Mouse (Mus musculus): ENCODE results near the gene Gstt1. TPM values are rescaled to one million over a fixed set of nuclear protein-coding genes. Genes with fewer than 3 reads are reported as not detected.
"Not testable (repeated sequence)": the region's sequence is repeated elsewhere in the genome, so short reads cannot be mapped to it uniquely, and the experiment has no call there.

Gene Gstt1
- polyA plus RNA-seq, 1 experiment from 2014 or later = 0.45 TPM

DNA sequence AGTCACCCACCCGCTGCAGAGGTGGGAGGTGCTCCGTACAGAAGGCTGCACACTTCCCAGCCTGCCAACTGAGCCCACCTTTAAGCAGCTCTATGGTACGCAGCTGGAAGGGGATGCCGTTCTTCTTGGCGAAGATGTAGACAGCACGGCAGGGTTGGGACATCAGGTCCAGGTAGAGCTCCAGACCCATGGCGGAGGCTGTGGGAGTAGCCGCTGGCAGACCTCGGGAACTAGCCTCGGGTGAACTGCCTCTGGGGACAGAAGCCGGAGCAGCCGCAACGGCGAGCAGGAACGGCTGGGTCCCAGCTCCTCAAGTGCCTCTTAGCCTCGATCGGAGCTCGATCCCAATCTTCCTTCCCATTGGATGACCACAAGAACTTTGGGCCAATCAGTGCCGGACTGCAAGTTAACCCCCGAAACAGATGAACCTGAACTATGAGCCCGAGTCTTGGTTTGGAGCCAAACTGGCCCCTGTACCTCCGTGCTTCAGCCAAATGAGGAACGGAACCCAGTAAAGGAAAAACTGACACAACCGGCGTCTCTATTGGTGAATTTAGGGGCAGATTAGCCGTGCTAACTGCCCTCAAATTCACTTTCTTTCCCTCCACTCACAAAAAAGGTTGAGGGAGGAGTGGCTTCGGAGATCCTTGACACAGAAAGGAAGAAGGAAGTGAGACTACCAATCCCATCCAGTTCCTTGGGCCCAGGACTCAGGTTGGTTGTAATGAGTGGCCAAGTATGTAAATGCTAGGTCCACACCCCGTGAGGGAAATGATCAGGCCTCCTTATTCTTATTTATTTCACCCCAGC is 17.4 kb downstream of the Gstt1 start, which contains the start of the genes Gm20441 and Gstt3:
TSS of gene Gm20441 (minus strand) at position 186 of the 810 bp plus-strand sequence.
TSS of gene Gstt3 (minus strand) at position 646 of the 810 bp plus-strand sequence.
- peaks cover 3% of the 10 kb centered on the region for H3K27me3 ChIP-seq
- in situ Hi-C loops (cut with MboI; ENCODE audit: low pct_unique_long_range_greater_than_20kb) = no loop called here
- ATAC-seq (no peak), DNase-seq (ENCODE audit: low read depth, low spot score) (no peak)
- POLR2A ChIA-PET = interaction anchor here (0.7 kb wide), 1 partner anchor 254 kb away, joined by 3 read pairs; no protein-coding TSS in a partner anchor
- CTCF ChIA-PET = no interaction called here
- no peak for TF ChIP-seq CTCF (IDR thresholded peaks at IDR 0.05)

- no peak for DNase-seq (ENCODE audit: low read depth, low spot score)
- no peak for TF ChIP-seq CTCF (IDR thresholded peaks at IDR 0.05)
- no peaks in the 10 kb centered on the region for H3K27me3 ChIP-seq
- CTCF ChIA-PET = no interaction called here
- no peak for ATAC-seq
- in situ Hi-C loops (cut with MboI; ENCODE audit: low pct_unique_long_range_greater_than_20kb) = loop anchor here (10.0 kb wide), 1 partner anchor 45 kb away; the partner anchor contains the start of gene Gstt4
- POLR2A ChIA-PET = interaction anchor here (0.7 to 0.8 kb wide), 2 partner anchors 38 to 58 kb away, joined by 3 to 7 read pairs; no protein-coding TSS in a partner anchor
Measured at GRCm38 (mm10) chr10:75779206-75780174, 18.9 kb downstream of the Gstt1 start.

DNA sequence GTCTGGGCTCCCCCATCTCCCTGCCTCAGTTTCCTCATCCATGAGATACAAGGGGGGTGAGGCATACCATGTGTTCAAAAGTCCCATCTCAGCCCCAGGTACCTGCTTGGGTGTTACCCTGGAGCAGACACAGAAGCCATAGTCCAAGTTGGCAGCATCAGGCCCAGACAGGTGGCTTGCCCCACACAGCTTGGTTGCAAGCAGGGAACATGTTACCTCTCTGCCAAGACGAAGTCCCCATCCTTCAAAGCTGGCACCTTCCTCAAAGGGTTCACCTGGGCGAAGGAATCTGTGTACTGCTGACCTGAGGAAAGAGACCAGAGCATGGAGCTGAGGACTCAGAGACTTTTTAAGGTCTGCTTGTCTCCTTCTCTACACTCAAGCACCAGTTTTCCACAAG is 20.5 kb downstream of the Gstt1 start:
- ATAC-seq (no peak), DNase-seq (ENCODE audit: low read depth, low spot score) (no peak)
- in situ Hi-C loops (cut with MboI; ENCODE audit: low pct_unique_long_range_greater_than_20kb) = loop anchor here (10.0 kb wide), 1 partner anchor 47 kb away; the partner anchor contains the start of gene Gstt4
- ChIA-PET POLR2A (no interaction called here), CTCF (no interaction called here)
- H3K27me3 ChIP-seq = no peaks in the 10 kb centered on the region
- TF ChIP-seq CTCF (IDR thresholded peaks at IDR 0.05) = no peak

DNA sequence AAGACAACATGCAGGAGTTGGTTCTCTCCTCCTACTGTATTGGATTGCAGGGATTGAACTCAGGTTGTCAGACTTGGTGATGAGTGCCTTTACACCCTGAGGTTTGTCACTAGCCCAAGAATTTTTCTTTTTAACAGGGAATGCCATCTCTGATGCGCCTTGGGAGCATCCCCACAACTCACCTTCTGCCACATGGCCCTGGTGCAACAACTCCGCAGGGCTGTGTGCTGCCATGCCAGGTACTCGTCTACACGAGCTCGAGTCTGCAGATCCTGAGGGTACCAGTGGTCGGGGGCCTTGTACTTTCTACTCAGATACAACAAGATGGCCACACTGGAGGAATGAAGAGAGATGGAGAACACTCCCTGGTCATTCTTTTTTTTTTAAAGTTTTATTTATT is 21.8 kb downstream of the Gstt1 start:
- CTCF ChIA-PET = no interaction called here
- DNase-seq (ENCODE audit: low read depth, low spot score) = no peak
- POLR2A ChIA-PET = no interaction called here
- in situ Hi-C loops (cut with MboI; ENCODE audit: low pct_unique_long_range_greater_than_20kb) = loop anchor here (10.0 kb wide), 1 partner anchor 48 kb away; the partner anchor contains the start of gene Gstt4
- no peak for TF ChIP-seq CTCF (IDR thresholded peaks at IDR 0.05)
- ATAC-seq = no peak
- H3K27me3 ChIP-seq = no peaks in the 10 kb centered on the region

GRCm38 (mm10) chr10:75774587-75774986 is 23.8 kb downstream of the Gstt1 start:
- CTCF ChIA-PET = interaction anchor here (0.8 to 1.2 kb wide), 2 partner anchors 10 to 21 kb away, joined by 3 read pairs; no protein-coding TSS in a partner anchor
- H3K27me3 ChIP-seq = no peaks in the 10 kb centered on the region
- POLR2A ChIA-PET = interaction anchor here (0.8 kb wide), 1 partner anchor 25 kb away, joined by 3 read pairs; no protein-coding TSS in a partner anchor
- ATAC-seq = no peak
- in situ Hi-C loops (cut with MboI; ENCODE audit: low pct_unique_long_range_greater_than_20kb) = loop anchor here (10.0 kb wide), 1 partner anchor 50 kb away; the partner anchor contains the start of gene Gstt4
- DNase-seq (ENCODE audit: low read depth, low spot score) = no peak
- no peak for TF ChIP-seq CTCF (IDR thresholded peaks at IDR 0.05)

DNA sequence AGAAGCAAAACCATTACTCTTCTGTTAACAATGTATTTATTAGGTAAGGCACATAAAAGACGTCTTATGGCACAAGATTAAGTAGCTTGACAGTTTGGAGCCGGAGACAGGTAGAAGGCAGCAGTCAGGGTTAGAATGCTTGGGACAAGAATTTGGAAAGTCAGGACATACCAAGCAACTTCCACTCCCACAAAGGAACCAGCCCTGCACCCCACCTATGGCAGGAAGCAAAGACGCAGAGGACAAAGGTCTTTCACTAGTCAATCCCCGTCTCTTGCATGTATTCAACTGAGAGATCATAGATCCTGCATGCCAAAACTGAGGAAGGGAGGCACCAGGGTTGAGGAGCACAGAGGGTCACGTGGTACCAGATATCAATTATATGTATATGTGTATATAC is 24.3 kb downstream of the Gstt1 start:
- ATAC-seq (no peak), DNase-seq (ENCODE audit: low read depth, low spot score) (no peak)
- H3K27me3 ChIP-seq = no peaks in the 10 kb centered on the region
- TF ChIP-seq CTCF (IDR thresholded peaks at IDR 0.05) = no peak
- ChIA-PET POLR2A (no interaction called here), CTCF (interaction anchor here (0.8 to 1.2 kb wide), 2 partner anchors 11 to 20 kb away, joined by 3 read pairs; no protein-coding TSS in a partner anchor)
- in situ Hi-C loops (cut with MboI; ENCODE audit: low pct_unique_long_range_greater_than_20kb) = loop anchor here (10.0 kb wide), 1 partner anchor 51 kb away; the partner anchor contains the start of gene Gstt4

GRCm38 (mm10) chr10:75772795-75773664 is 25.4 kb downstream of the Gstt1 start, which contains the start of gene Ddt:
Gene Ddt, minus strand, starts transcription at chr10:75773414.
- ATAC-seq (peak; percentile 88), DNase-seq (ENCODE audit: low read depth, low spot score) (no peak)
- in situ Hi-C loops (cut with MboI; ENCODE audit: low pct_unique_long_range_greater_than_20kb) = loop anchor here (10.0 kb wide), 1 partner anchor 52 kb away; the partner anchor contains the start of gene Gstt4
- no peaks in the 10 kb centered on the region for H3K27me3 ChIP-seq
- POLR2A ChIA-PET = interaction anchor here (1.1 kb wide), 1 partner anchor 63 kb away, joined by 3 read pairs; no protein-coding TSS in a partner anchor
- TF ChIP-seq CTCF (IDR thresholded peaks at IDR 0.05) = no peak
- CTCF ChIA-PET = interaction anchor here (1.1 to 1.2 kb wide), 2 partner anchors 55 to 59 kb away, joined by 4 to 6 read pairs; no protein-coding TSS in a partner anchor

DNA sequence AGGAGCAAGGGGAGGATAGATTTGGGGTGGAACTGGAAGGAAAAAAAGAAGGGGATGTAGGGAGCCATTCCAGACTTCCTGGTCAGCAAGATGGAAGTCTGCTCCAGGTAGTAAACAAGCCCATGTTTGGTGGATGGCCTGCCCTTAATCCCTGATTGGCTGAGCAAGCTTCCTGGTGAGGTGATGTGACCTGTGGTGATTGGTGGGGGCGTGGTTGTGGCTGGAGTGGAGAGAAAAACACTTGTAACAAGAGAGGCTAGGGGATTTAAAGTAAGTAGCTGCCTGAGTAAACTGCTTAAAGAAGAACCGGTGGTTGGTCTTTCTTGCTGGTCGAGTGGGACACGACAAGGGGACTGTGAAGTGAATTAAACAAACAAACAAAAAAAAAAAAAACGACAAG is 30.6 kb downstream of the Gstt1 start:
- H3K27me3 ChIP-seq; ATAC-seq; POLR2A ChIA-PET; DNase-seq (ENCODE audit: low read depth, low spot score): not testable (repeated sequence)
- in situ Hi-C loops (cut with MboI; ENCODE audit: low pct_unique_long_range_greater_than_20kb) = loop anchor here (5.0 kb wide), 1 partner anchor 90 kb away; no protein-coding TSS in a partner anchor
- CTCF ChIA-PET = interaction anchor here (1.2 kb wide), 1 partner anchor 17 kb away, joined by 3 read pairs; no protein-coding TSS in a partner anchor

DNA sequence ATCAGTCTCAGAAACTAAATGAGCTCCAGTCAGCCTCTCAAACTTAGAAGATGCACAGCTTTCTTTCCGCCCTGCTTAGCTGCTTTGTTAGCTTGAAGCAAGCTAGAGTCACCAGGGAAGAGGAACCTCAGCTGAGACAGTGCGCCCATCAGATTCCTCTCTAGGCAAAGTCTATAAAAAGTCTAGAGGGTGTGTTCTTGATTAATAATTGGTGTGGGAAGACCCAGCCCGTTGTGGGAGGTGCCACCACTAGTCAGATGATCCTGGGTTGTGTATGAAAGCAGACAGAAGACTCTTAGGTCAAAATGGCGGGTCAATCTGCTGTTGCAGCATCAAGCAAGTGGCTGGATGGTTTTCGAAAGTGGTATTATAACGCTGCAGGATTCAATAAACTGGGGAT is 31.5 kb downstream of the Gstt1 start:
- no peaks in the 10 kb centered on the region for H3K27me3 ChIP-seq
- in situ Hi-C loops (cut with MboI; ENCODE audit: low pct_unique_long_range_greater_than_20kb) = loop anchor here (5.0 kb wide), 1 partner anchor 90 kb away; no protein-coding TSS in a partner anchor
- TF ChIP-seq CTCF (IDR thresholded peaks at IDR 0.05) = no peak
- no peak for DNase-seq (ENCODE audit: low read depth, low spot score)
- POLR2A ChIA-PET = no interaction called here
- CTCF ChIA-PET = interaction anchor here (1.0 kb wide), 1 partner anchor 69 kb away, joined by 3 read pairs; no protein-coding TSS in a partner anchor
- ATAC-seq = no peak

Data from Patski (cell line).